In genomic region chr5:124221037-124221735, GRCm38 (mm10) we compare ENCODE assay signal across 9 mouse cellular contexts. TPM values are rescaled to one million over a fixed set of nuclear protein-coding genes. Genes with fewer than 3 reads are reported as not detected.
A peak's percentile ranks its signal among the peaks of the same experiment; 100 is the strongest.
DNase-seq lines count a peak whose midpoint lies in the region; ATAC-seq and TF ChIP-seq lines count a peak whose summit lies in the region.
"Had no signal": no experiment of that assay in that cellular context is flagged by ENCODE, and none has a peak within 500 bp of the region (broad histone marks: within the 10 kb centered on the region; RNA-seq: fewer than 3 reads in every experiment).

No protein-coding gene starts in this region.

- H3K4me1 ChIP-seq in midbrain, postnatal 0 days (ENCODE audit: insufficient read depth, low read length) = no peaks in the 10 kb centered on the region
- peaks cover 41% of the 10 kb centered on the region for H3K4me1 ChIP-seq in midbrain, embryonic 10.5 days
- peaks cover 65% of the 10 kb centered on the region for H3K4me1 ChIP-seq in heart, embryonic 11.5 days (ENCODE audit: control insufficient read depth, insufficient read depth, low read length)

- no peak for TF ChIP-seq CTCF in midbrain, postnatal 0 days (IDR thresholded peaks at IDR 0.05)

- H3K27ac ChIP-seq in midbrain, postnatal 0 days (ENCODE audit: low read depth, low read length) = no peak overlapping the region
- H3K27ac ChIP-seq in midbrain, embryonic 10.5 days (replicated peaks) = no peak overlapping the region
- 0 out of 2 replicates have a peak overlapping the region, but pooled peaks have one; percentile 29 for H3K27ac ChIP-seq in heart, embryonic 11.5 days (ENCODE audit: low read depth, low read length)

- H3K4me3 ChIP-seq in midbrain, postnatal 0 days (ENCODE audit: low read depth, low read length) = no peak overlapping the region
- no peak overlapping the region for H3K4me3 ChIP-seq in midbrain, embryonic 10.5 days
- H3K4me3 ChIP-seq in heart, embryonic 11.5 days (ENCODE audit: low read depth, low read length) = no peak overlapping the region
- H3K4me3 ChIP-seq: megakaryocyte, embryonic 14.5 days had no signal

- DNase-seq in midbrain, postnatal 0 days (ENCODE audit: low spot score) = peak; percentile 72
- no peak for DNase-seq in midbrain, embryonic 10.5 days (ENCODE audit: low spot score)
- DNase-seq in cerebellum, postnatal 36 days = peak; percentile 26 to 40
- DNase-seq in layer of hippocampus, adult 8-10 months (ENCODE audit: low spot score in 2 of 2) = peak; percentile 91 to 94
- peak; percentile 88 for DNase-seq in lung, postnatal 36 days
- no peak for DNase-seq in embryo, embryonic 10 days (ENCODE audit: low spot score)

- peak; percentile 41; the same call in 1 of the 2 replicates for ATAC-seq in midbrain, postnatal 0 days (ENCODE audit: low FRiP score)
- no peak for ATAC-seq in heart, embryonic 11.5 days (replicated peaks; ENCODE audit: insufficient number of reproducible peaks, low FRiP score, low TSS enrichment)
- ATAC-seq in megakaryocyte progenitor cell, adult 5-6 weeks (replicated peaks; ENCODE audit: poor library complexity) = no peak

- no peak overlapping the region for H3K4me2 ChIP-seq in midbrain, postnatal 0 days (ENCODE audit: low read depth, low read length, poor library complexity, severe bottlenecking)
- H3K4me2 ChIP-seq in heart, embryonic 11.5 days = no peak overlapping the region

- H3K27me3 ChIP-seq in midbrain, postnatal 0 days (ENCODE audit: insufficient read depth, low read length) = no peaks in the 10 kb centered on the region
- no peaks in the 10 kb centered on the region for H3K27me3 ChIP-seq in midbrain, embryonic 10.5 days (ENCODE audit: low read depth, poor library complexity, severe bottlenecking)
- H3K27me3 ChIP-seq in heart, embryonic 11.5 days (ENCODE audit: control insufficient read depth, insufficient read depth, low read length) = no peaks in the 10 kb centered on the region
- H3K27me3 ChIP-seq: megakaryocyte, embryonic 14.5 days had no signal

- H3K36me3 ChIP-seq in midbrain, postnatal 0 days (ENCODE audit: insufficient read depth, low read length) = no peaks in the 10 kb centered on the region
- H3K36me3 ChIP-seq in midbrain, embryonic 10.5 days = no peaks in the 10 kb centered on the region
- H3K36me3 ChIP-seq in heart, embryonic 11.5 days (ENCODE audit: control insufficient read depth, insufficient read depth, low read length) = no peaks in the 10 kb centered on the region

- H3K9me3 ChIP-seq in midbrain, postnatal 0 days (ENCODE audit: low read length) = no peaks in the 10 kb centered on the region
- no peaks in the 10 kb centered on the region for H3K9me3 ChIP-seq in midbrain, embryonic 10.5 days (replicated peaks)
- no peaks in the 10 kb centered on the region for H3K9me3 ChIP-seq in heart, embryonic 11.5 days (replicated peaks; ENCODE audit: control insufficient read depth, low read length)
- H3K9me3 ChIP-seq: megakaryocyte, embryonic 14.5 days had no signal

- no peak overlapping the region for H3K9ac ChIP-seq in midbrain, postnatal 0 days (replicated peaks; ENCODE audit: low read length, poor library complexity, severe bottlenecking)
- peak overlapping the region; percentile 4; the same call in 1 of the 2 replicates for H3K9ac ChIP-seq in heart, embryonic 11.5 days (ENCODE audit: low read depth, low read length)

- 51% methylated on average over 7 of the region's 7 CpGs for WGBS in midbrain, postnatal 0 days
- WGBS in midbrain, embryonic 10.5 days = 71% methylated on average over 7 of the region's 7 CpGs
- 57% methylated on average over 7 of the region's 7 CpGs for WGBS in heart, embryonic 11.5 days (ENCODE audit: insufficient replicate concordance)

RNA-seq across cellular contexts. Expression of gene Pitpnm2, which starts 28.4 kb away (rescaled TPM):
- 48.1 and 66.2 TPM in 2 replicates for total RNA-seq in midbrain, postnatal 0 days (2014; rRNA removed)
- 8.6 and 10.1 TPM in 2 replicates for polyA plus RNA-seq in midbrain, postnatal 0 days (2015; fragmentation: Nextera tagmentation; extraction: Ambion mirVana)
- 2.9 and 4.0 TPM in 2 replicates for polyA plus RNA-seq in midbrain, embryonic 10.5 days (2016; fragmentation: Nextera tagmentation; extraction: Ambion mirVana)
- 7.0 and 7.8 TPM in 2 replicates for polyA plus RNA-seq in heart, embryonic 11.5 days (2014; fragmentation: Nextera tagmentation; extraction: Ambion mirVana)
- 100 to 1,000 TPM; 260 to 337 (median 315) TPM for total RNA-seq in layer of hippocampus, adult 8-10 months (2022)
- 6.0 and 7.5 TPM in 2 replicates for total RNA-seq in megakaryocyte progenitor cell, adult 5-6 weeks (2015)
- total RNA-seq in megakaryocyte progenitor cell, adult 5-6 weeks (2017) = 2.5 and 3.1 TPM in 2 replicates

Comparison
In these comparisons a context has a peak if more than half of its experiments do, and no peak if none do; other contexts are left out.
1. DNase-seq: peak in midbrain, postnatal 0 days (single experiment), cerebellum, postnatal 36 days (2 of 2), layer of hippocampus, adult 8-10 months (2 of 2) and lung, postnatal 36 days (single experiment); none in midbrain, embryonic 10.5 days (single experiment) and embryo, embryonic 10 days (single experiment).